Mouse (Mus musculus) liver, embryonic 14.5 days (tissue): Measurements from ENCODE around the gene Crybb1. TPM values are rescaled to one million over a fixed set of nuclear protein-coding genes. Genes with fewer than 3 reads are reported as not detected.

Experiments
- ATAC-seq: fragments of 200-750 bp; cut with Nextera tagmentation; 2 replicates; pipeline ENCODE4 v1.8.0; 2017; ENCODE audit warnings: moderate number of reproducible peaks, mild to moderate bottlenecking, moderate library complexity; ENCODE audit not compliant: insufficient read depth
- DNase-seq, 3 experiments: peaks; one replicate each; pipeline ENCODE4 v3.0.0-alpha.2; 2012 to 2013; ENCODE audit warnings: low read depth in 3 of 3, low spot score in 3 of 3
- H3K27ac ChIP-seq: fragments of 300-500 bp; sonication (generic); 2 replicates; pipeline ENCODE4 v1.5.1; 2014; ENCODE audit warnings: moderate library complexity, mild to moderate bottlenecking, control low read depth, inconsistent platforms
- H3K27me3 ChIP-seq: fragments of 300-500 bp; sonication (generic); 2 replicates; pipeline ENCODE4 v1.6.1; 2014; ENCODE audit warnings: mild to moderate bottlenecking, low read length, moderate library complexity; ENCODE audit not compliant: control insufficient read depth, insufficient read depth
- H3K36me3 ChIP-seq: fragments of 300-500 bp; sonication (generic); replicated peaks from 2 replicates; pipeline ENCODE4 v1.6.1; 2014; ENCODE audit warnings: low read depth; ENCODE audit not compliant: control insufficient read depth, insufficient read depth
- H3K4me1 ChIP-seq, 2 experiments: fragments of 200-500 bp in 1 of 2; fragments of 300-500 bp in 1 of 2; sonication (generic) in 1 of 2; replicated peaks; 2 replicates each; pipeline ENCODE4 v1.6.1; 2012 to 2014; ENCODE audit warnings: antibody characterized with exemption in 1 of 2, inconsistent platforms in 1 of 2, low read length in 1 of 2; ENCODE audit not compliant: control insufficient read depth in 2 of 2, insufficient read depth in 2 of 2
- H3K4me2 ChIP-seq: fragments of 300-500 bp; sonication (generic); 2 replicates; pipeline ENCODE4 v1.6.1; 2014; ENCODE audit warnings: low read depth, mild to moderate bottlenecking, control low read depth, moderate library complexity
- H3K4me3 ChIP-seq, 2 experiments: fragments of 200-500 bp in 1 of 2; fragments of 300-500 bp in 1 of 2; sonication (generic) in 1 of 2; 2 replicates each; pipeline ENCODE4 v1.5.1; 2012 to 2014; ENCODE audit warnings: low read depth in 2 of 2, low read length in 2 of 2, mild to moderate bottlenecking in 2 of 2, control low read depth in 1 of 2, inconsistent platforms in 1 of 2, moderate library complexity in 1 of 2; ENCODE audit not compliant: insufficient read depth in 1 of 2
- H3K9ac ChIP-seq: fragments of 300-500 bp; sonication (generic); replicated peaks from 2 replicates; pipeline ENCODE4 v1.6.1; 2014; ENCODE audit warnings: mild to moderate bottlenecking, control low read depth, moderate library complexity
- H3K9me3 ChIP-seq: fragments of 300-500 bp; sonication (generic); 2 replicates; pipeline ENCODE4 v1.6.1; 2016; ENCODE audit warnings: low read length, mixed read lengths; ENCODE audit not compliant: control insufficient read depth
- CTCF ChIP-seq: IDR thresholded peaks from 2 replicates; pipeline ENCODE4 v1.5.1; 2016; ENCODE audit warnings: antibody characterized with exemption, low read depth, control low read depth
- EP300 ChIP-seq: IDR thresholded peaks from 2 replicates; pipeline ENCODE4 v1.6.1; 2016; ENCODE audit warnings: antibody characterized with exemption, low read depth
- WGBS: fragments of 180-500 bp; shearing (Covaris S2); extraction: QIAGEN DNeasy Blood & Tissue Kit; methylation state at CpG from one replicate; pipeline ENCODE4 v1.1.7; 2014; ENCODE audit not compliant: insufficient replicate concordance; 5-methylcytosine and 5-hydroxymethylcytosine counted together
- polyA plus RNA-seq, 2 experiments: library from polyadenylated mRNA; depleted of rRNA in 1 of 2; stranded (reverse) in 1 of 2; unstranded in 1 of 2; fragments of >200 nt; fragmentation: Nextera tagmentation in 1 of 2; extraction: Ambion mirVana in 1 of 2; gene quantifications; 2 replicates each; pipeline versions ENCODE4 v1.2.1 to v1.2.3; 2012 to 2014

The Crybb1 gene
- polyA plus RNA-seq, 2 experiments, result 0.24 TPM; not detected in 1

DNA sequence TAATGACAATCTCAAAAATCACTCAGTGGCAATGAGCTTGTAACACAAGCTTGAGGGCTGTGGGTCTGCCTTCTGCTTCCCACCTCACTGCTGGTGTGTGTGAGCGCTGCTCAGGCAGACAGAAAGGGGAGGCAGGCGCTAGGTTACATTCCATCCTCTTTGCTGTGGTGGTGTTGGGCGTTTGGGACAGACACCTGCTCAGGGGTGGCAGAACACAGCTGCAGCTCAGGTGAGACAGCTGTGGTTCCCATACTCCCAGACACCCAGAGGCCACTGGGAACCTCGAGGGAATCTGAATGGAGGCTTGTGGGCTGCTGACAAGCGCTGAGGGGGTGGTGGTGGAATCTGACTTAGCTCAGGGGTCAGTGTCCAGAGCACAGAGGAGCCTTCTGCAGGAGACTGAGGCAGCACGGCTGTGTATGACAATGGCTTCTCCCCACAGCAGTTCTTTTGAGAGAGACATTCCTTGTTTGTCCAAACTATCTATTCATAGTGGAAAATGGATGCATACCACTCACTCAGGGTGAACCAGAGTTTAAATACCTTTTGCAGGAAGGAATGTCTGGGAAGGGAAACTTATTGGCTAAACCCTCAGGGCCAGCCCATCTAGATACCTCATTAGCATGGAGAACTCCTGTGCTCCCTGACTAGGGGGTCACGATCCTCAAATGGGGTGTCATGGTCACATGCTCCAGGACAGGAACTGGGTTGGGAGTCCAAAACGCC lies 10.6 kb upstream of the Crybb1 start:
- Histone ChIP-seq H3K4me2 (no peak overlapping the region), H3K36me3 (no peaks in the 10 kb centered on the region), H3K4me1 (peaks cover 10 to 34% of the 10 kb centered on the region in 2 experiments), H3K9me3 (peaks cover 3% of the 10 kb centered on the region), H3K27ac (no peak overlapping the region), H3K9ac (no peak overlapping the region), H3K27me3 (no peaks in the 10 kb centered on the region), H3K4me3 (no peak overlapping the region)
- TF ChIP-seq CTCF (no peak), EP300 (no peak)
- no peak for ATAC-seq
- no peak for DNase-seq
- WGBS, result 62% methylated on average over 8 of the region's 8 CpGs

- H3K27me3 ChIP-seq, result no peaks in the 10 kb centered on the region
- H3K36me3 ChIP-seq, result no peaks in the 10 kb centered on the region
- no peak overlapping the region for H3K4me3 ChIP-seq
- H3K9me3 ChIP-seq, result peaks cover 3% of the 10 kb centered on the region
- DNase-seq (no peak), ATAC-seq (no peak)
- H3K4me1 ChIP-seq, result peaks cover 8 to 33% of the 10 kb centered on the region in 2 experiments
- no peak overlapping the region for H3K9ac ChIP-seq
- TF ChIP-seq EP300, result no peak
- TF ChIP-seq CTCF, result no peak
- H3K27ac ChIP-seq, result no peak overlapping the region
- H3K4me2 ChIP-seq, result no peak overlapping the region
- WGBS, result 61% methylated on average over 8 of the region's 8 CpGs
Observed at GRCm38 (mm10) chr5:112247399-112247798, 8.2 kb upstream of the Crybb1 start.

- TF ChIP-seq CTCF (no peak), EP300 (no peak)
- no peaks in the 10 kb centered on the region for H3K36me3 ChIP-seq
- ATAC-seq (no peak), DNase-seq (no peak)
- H3K4me3 ChIP-seq, result no peak overlapping the region
- H3K9ac ChIP-seq, result no peak overlapping the region
- 81% methylated on average over 11 of the region's 11 CpGs for WGBS
- H3K9me3 ChIP-seq, result no peaks in the 10 kb centered on the region
- H3K4me2 ChIP-seq, result no peak overlapping the region
- H3K27me3 ChIP-seq, result no peaks in the 10 kb centered on the region
- H3K27ac ChIP-seq, result no peak overlapping the region
- peaks cover 11 to 28% of the 10 kb centered on the region in 2 experiments for H3K4me1 ChIP-seq
Observed at GRCm38 (mm10) chr5:112249106-112249505, 6.5 kb upstream of the Crybb1 start.

- ATAC-seq, result no peak
- Histone ChIP-seq H3K9ac (no peak within 1 kb of the TSS), H3K27ac (peak within 1 kb of the TSS; percentile 47; the same call in 1 of the 2 replicates), H3K36me3 (no peaks in the 10 kb centered on the region), H3K4me3 (no peak within 1 kb of the TSS), H3K9me3 (no peaks in the 10 kb centered on the region), H3K27me3 (no peaks in the 10 kb centered on the region), H3K4me2 (peak within 1 kb of the TSS; percentile 33), H3K4me1 (peaks cover 9 to 20% of the 10 kb centered on the region in 2 experiments)
- no peak for DNase-seq
- TF ChIP-seq EP300 (no peak), CTCF (no peak)
- WGBS, result 38% methylated on average over 2 of the region's 2 CpGs
Observed at GRCm38 (mm10) chr5:112252400-112252799, 3.2 kb upstream of the Crybb1 start, which contains the start of gene Cryba4. Cryba4 (minus strand) TSS chr5:112252518.

DNA sequence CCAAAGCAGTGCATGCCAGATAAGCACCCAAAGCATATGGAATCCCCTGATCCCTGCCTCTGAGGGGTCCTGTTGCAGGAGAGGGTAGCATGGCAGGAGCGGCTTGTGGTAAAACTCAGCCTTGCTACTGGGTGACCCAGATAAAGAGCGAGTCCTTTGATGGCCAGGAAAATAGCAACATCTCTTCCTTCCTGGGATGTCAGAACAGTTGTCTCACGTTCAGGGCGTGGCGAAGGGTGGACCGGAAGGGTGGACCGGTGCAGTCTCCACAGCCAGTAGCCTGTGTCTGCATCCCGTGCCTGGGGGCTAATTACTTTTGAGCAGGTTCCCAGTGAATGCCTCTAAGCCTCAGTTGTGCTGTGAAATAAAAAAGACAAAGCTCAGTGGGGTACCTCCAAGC lies 2.4 kb upstream of the Crybb1 start:
- Histone ChIP-seq H3K27ac (peak overlapping the region; percentile 47; the same call in 1 of the 2 replicates), H3K4me1 (peaks cover 9 to 20% of the 10 kb centered on the region in 2 experiments), H3K9me3 (no peaks in the 10 kb centered on the region), H3K36me3 (no peaks in the 10 kb centered on the region), H3K9ac (no peak overlapping the region), H3K4me2 (peak overlapping the region; percentile 33), H3K27me3 (no peaks in the 10 kb centered on the region), H3K4me3 (no peak overlapping the region)
- 10% methylated on average over 8 of the region's 8 CpGs for whole genome bisulfite sequencing
- ATAC-seq, result peak; percentile 85
- DNase-seq, result peak in 2 of 3 experiments; percentile 47 to 55
- TF ChIP-seq CTCF (no peak), EP300 (peak; percentile 50)
